Mouse (Mus musculus) neural tube, embryonic 13.5 days (tissue): Measurements from ENCODE around the gene Zfp618. TPM values are rescaled to one million over a fixed set of nuclear protein-coding genes. Genes with fewer than 3 reads are reported as not detected.

Source experiments
- ATAC-seq: fragments of 200-750 bp; cut with Nextera tagmentation; 2 replicates; pipeline ENCODE4 v1.8.0; 2017; ENCODE audit warnings: low read depth, mild to moderate bottlenecking, moderate TSS enrichment, moderate library complexity
- H3K27ac ChIP-seq: fragments of 300-500 bp; sonication (generic); replicated peaks from 2 replicates; pipeline ENCODE4 v1.5.1; 2015; ENCODE audit warnings: moderate library complexity, mild to moderate bottlenecking, inconsistent platforms
- H3K27me3 ChIP-seq: fragments of 300-500 bp; sonication (generic); 2 replicates; pipeline ENCODE4 v1.6.1; 2015; ENCODE audit warnings: mild to moderate bottlenecking, inconsistent platforms
- H3K36me3 ChIP-seq: fragments of 300-500 bp; sonication (generic); 2 replicates; pipeline ENCODE4 v1.6.1; 2015; ENCODE audit warnings: mild to moderate bottlenecking, inconsistent platforms
- H3K4me1 ChIP-seq: fragments of 300-500 bp; sonication (generic); replicated peaks from 2 replicates; pipeline ENCODE4 v1.6.1; 2015; ENCODE audit warnings: inconsistent platforms
- H3K4me2 ChIP-seq: fragments of 300-500 bp; sonication (generic); 2 replicates; pipeline ENCODE4 v1.6.1; 2015; ENCODE audit warnings: inconsistent platforms, mild to moderate bottlenecking, moderate library complexity
- H3K4me3 ChIP-seq: fragments of 300-500 bp; sonication (generic); 2 replicates; pipeline ENCODE4 v1.5.1; 2015; ENCODE audit warnings: mild to moderate bottlenecking, inconsistent platforms
- H3K9ac ChIP-seq: fragments of 300-500 bp; sonication (generic); 2 replicates; pipeline ENCODE4 v1.6.1; 2015; ENCODE audit warnings: moderate library complexity, mild to moderate bottlenecking, inconsistent platforms
- H3K9me3 ChIP-seq: fragments of 300-500 bp; sonication (generic); 2 replicates; pipeline ENCODE4 v1.6.1; 2016; ENCODE audit warnings: inconsistent platforms
- WGBS: fragments of 180-500 bp; shearing (Covaris S2); methylation state at CpG from one replicate; pipeline ENCODE4 v1.1.7; 2015; 5-methylcytosine and 5-hydroxymethylcytosine counted together
- polyA plus RNA-seq: library from polyadenylated mRNA; unstranded; fragments of >200 nt; fragmentation: Nextera tagmentation; extraction: Ambion mirVana; gene quantifications from 2 replicates; pipeline ENCODE4 v1.2.1, GENCODE M21; 2015

Gene Zfp618
- polyA plus RNA-seq, 1 experiment from 2014 or later = 40.9 TPM

- no peak for ATAC-seq
- 89% methylated on average over 11 of the region's 11 CpGs for WGBS
- Histone ChIP-seq H3K4me3 (no peak overlapping the region), H3K9ac (no peak overlapping the region), H3K9me3 (no peaks in the 10 kb centered on the region), H3K4me2 (no peak overlapping the region), H3K27me3 (no peaks in the 10 kb centered on the region), H3K4me1 (peaks cover 45% of the 10 kb centered on the region), H3K36me3 (peaks cover 3% of the 10 kb centered on the region; the same call in 1 of the 2 replicates), H3K27ac (no peak overlapping the region)
Observed at GRCm38 (mm10) chr4:63000316-63001055, 35.1 kb downstream of the Zfp618 start.

- Histone ChIP-seq H3K4me3 (no peak overlapping the region), H3K9ac (no peak overlapping the region), H3K36me3 (0 out of 2 replicates have a peak, but pooled peaks cover 1% of the 10 kb centered on the region), H3K4me1 (peaks cover 59% of the 10 kb centered on the region), H3K9me3 (no peaks in the 10 kb centered on the region), H3K27ac (no peak overlapping the region), H3K4me2 (no peak overlapping the region), H3K27me3 (no peaks in the 10 kb centered on the region)
- 93% methylated on average over 1 of the region's 1 CpGs for WGBS
- no peak for ATAC-seq
Observed at GRCm38 (mm10) chr4:63002386-63002785, 37.0 kb downstream of the Zfp618 start.

GRCm38 (mm10) chr4:63004519-63004918 lies 39.1 kb downstream of the Zfp618 start:
- Histone ChIP-seq H3K27ac (no peak overlapping the region), H3K4me2 (no peak overlapping the region), H3K4me1 (peaks cover 38% of the 10 kb centered on the region), H3K27me3 (no peaks in the 10 kb centered on the region), H3K9me3 (no peaks in the 10 kb centered on the region), H3K36me3 (no peaks in the 10 kb centered on the region), H3K4me3 (no peak overlapping the region), H3K9ac (no peak overlapping the region)
- ATAC-seq = 0 out of 2 replicates have a peak, but pooled peaks have one; percentile 24
- 71% methylated on average over 11 of the region's 11 CpGs for WGBS

DNA sequence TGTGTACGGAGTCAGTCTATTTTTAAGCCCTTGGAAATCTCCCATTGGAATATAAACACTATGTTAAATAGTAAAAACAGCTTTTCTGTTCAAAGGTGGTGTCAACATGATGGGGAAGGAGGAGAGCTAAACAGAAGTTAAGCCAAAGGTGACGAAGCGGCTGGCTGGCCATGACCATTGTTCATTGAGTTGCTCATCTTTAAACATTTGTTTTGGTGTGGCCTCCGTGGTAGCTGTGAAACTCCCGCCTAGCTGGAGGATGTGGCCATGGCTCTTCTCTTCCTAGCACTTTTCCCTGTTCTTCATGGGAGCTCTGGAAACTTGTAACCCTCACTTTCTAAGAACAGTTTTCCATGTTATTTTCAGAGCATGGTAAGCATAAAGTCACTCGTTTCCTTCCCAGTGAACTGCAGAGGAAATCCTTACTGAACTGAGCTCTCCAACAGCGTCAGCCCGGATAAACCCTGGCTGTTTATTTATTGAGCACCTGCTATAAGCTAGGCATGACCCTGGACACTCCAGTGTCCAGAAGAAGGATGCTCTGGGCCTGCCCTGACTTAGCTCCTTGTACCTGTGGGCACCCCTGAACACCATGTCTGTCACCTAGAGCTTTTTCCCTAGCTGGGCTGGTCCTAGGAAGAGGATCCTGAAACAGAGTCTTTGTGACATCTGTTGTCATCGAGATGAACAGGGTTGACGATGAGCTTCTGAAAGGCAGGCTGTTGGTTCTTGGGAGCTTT lies 40.2 kb downstream of the Zfp618 start:
- Histone ChIP-seq H3K27ac (peak overlapping the region; percentile 46; the same call in 1 of the 2 replicates), H3K4me3 (no peak overlapping the region), H3K4me2 (no peak overlapping the region), H3K9ac (0 out of 2 replicates have a peak overlapping the region, but pooled peaks have one; percentile 8), H3K9me3 (no peaks in the 10 kb centered on the region), H3K27me3 (no peaks in the 10 kb centered on the region), H3K4me1 (peaks cover 28% of the 10 kb centered on the region), H3K36me3 (no peaks in the 10 kb centered on the region)
- ATAC-seq = no peak
- 83% methylated on average over 10 of the region's 10 CpGs for WGBS

- Histone ChIP-seq H3K9me3 (no peaks in the 10 kb centered on the region), H3K4me3 (no peak overlapping the region), H3K27ac (peak overlapping the region; percentile 46; the same call in 1 of the 2 replicates), H3K36me3 (no peaks in the 10 kb centered on the region), H3K4me1 (peaks cover 28% of the 10 kb centered on the region), H3K27me3 (no peaks in the 10 kb centered on the region), H3K9ac (0 out of 2 replicates have a peak overlapping the region, but pooled peaks have one; percentile 8), H3K4me2 (no peak overlapping the region)
- no peak for ATAC-seq
- 78% methylated on average over 7 of the region's 7 CpGs for WGBS
Observed at GRCm38 (mm10) chr4:63006198-63007155, 41.1 kb downstream of the Zfp618 start.

- Histone ChIP-seq H3K9ac (no peak overlapping the region), H3K36me3 (0 out of 2 replicates have a peak, but pooled peaks cover 3% of the 10 kb centered on the region), H3K27ac (no peak overlapping the region), H3K27me3 (no peaks in the 10 kb centered on the region), H3K4me1 (peaks cover 28% of the 10 kb centered on the region), H3K4me2 (no peak overlapping the region), H3K9me3 (no peaks in the 10 kb centered on the region), H3K4me3 (no peak overlapping the region)
- ATAC-seq = no peak
- 87% methylated on average over 9 of the region's 9 CpGs for WGBS
Observed at GRCm38 (mm10) chr4:63008206-63008605, 42.8 kb downstream of the Zfp618 start.

- Histone ChIP-seq H3K4me1 (peaks cover 28% of the 10 kb centered on the region), H3K27ac (no peak overlapping the region), H3K9me3 (no peaks in the 10 kb centered on the region), H3K27me3 (no peaks in the 10 kb centered on the region), H3K4me3 (no peak overlapping the region), H3K4me2 (no peak overlapping the region), H3K36me3 (0 out of 2 replicates have a peak, but pooled peaks cover 3% of the 10 kb centered on the region), H3K9ac (no peak overlapping the region)
- WGBS = 86% methylated on average over 3 of the region's 3 CpGs
- no peak for ATAC-seq
Observed at GRCm38 (mm10) chr4:63008822-63009221, 43.4 kb downstream of the Zfp618 start.

DNA sequence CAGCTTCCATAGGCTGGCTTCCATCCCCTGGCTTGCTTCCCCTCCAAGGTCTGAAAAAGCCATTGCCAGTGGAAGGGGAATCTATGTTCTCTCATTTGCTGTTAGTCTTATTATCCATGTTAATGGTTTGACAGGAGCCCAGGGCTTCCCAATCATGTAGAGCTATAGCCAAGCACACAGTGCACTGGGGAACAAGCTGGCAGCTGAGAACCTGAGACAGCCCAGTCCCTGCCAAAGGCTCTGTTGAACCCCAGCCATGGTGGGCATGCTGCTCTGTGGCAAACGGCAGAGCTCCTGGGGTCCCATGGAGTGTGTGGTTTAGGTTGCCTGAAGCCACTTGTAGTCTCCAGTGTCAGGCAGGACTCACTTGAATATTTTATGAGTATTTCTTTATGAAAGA lies 44.4 kb downstream of the Zfp618 start:
- H3K27me3 ChIP-seq = no peaks in the 10 kb centered on the region
- ATAC-seq = no peak

GRCm38 (mm10) chr4:63010226-63010625 lies 44.9 kb downstream of the Zfp618 start:
- Histone ChIP-seq H3K27me3 (no peaks in the 10 kb centered on the region), H3K9me3 (no peaks in the 10 kb centered on the region), H3K36me3 (0 out of 2 replicates have a peak, but pooled peaks cover 3% of the 10 kb centered on the region), H3K4me1 (peaks cover 16% of the 10 kb centered on the region), H3K4me2 (no peak overlapping the region), H3K4me3 (no peak overlapping the region), H3K27ac (no peak overlapping the region), H3K9ac (no peak overlapping the region)
- ATAC-seq = no peak
- 84% methylated on average over 4 of the region's 4 CpGs for WGBS

More for the DNA sequence above, 44.4 kb downstream of the Zfp618 start:
- Histone ChIP-seq H3K4me3 (no peak overlapping the region), H3K27ac (no peak overlapping the region), H3K4me2 (no peak overlapping the region), H3K9ac (no peak overlapping the region), H3K4me1 (peaks cover 20% of the 10 kb centered on the region), H3K9me3 (no peaks in the 10 kb centered on the region), H3K36me3 (0 out of 2 replicates have a peak, but pooled peaks cover 3% of the 10 kb centered on the region)
- 79% methylated on average over 1 of the region's 1 CpGs for WGBS

DNA sequence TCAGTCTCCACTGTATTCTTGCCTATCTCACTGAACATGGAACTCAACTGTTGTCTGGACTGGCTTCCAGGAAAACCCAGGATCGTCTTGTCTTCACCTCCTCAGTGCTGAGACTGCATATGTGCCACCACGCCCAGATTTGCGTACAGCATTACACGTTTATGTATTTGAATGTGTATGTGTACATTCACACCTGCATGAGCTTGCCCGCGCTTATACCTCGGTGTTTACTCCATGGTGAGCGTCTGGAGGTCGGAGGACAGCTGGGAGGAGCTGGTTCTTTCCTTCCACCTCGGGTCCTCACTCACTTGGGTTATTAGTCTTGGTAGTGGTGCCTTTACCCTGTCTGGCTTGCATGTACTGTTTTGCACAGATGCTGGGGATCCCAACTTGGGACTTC lies 53.2 kb downstream of the Zfp618 start:
- no peaks in the 10 kb centered on the region for H3K27me3 ChIP-seq
- no peaks in the 10 kb centered on the region for H3K36me3 ChIP-seq
- no peak overlapping the region for H3K4me3 ChIP-seq
- no peak overlapping the region for H3K4me2 ChIP-seq
- H3K27ac ChIP-seq = no peak overlapping the region
- 95% methylated on average over 10 of the region's 10 CpGs for WGBS
- peaks cover 10% of the 10 kb centered on the region for H3K4me1 ChIP-seq
- H3K9me3 ChIP-seq = no peaks in the 10 kb centered on the region
- no peak for ATAC-seq
- H3K9ac ChIP-seq = no peak overlapping the region

DNA sequence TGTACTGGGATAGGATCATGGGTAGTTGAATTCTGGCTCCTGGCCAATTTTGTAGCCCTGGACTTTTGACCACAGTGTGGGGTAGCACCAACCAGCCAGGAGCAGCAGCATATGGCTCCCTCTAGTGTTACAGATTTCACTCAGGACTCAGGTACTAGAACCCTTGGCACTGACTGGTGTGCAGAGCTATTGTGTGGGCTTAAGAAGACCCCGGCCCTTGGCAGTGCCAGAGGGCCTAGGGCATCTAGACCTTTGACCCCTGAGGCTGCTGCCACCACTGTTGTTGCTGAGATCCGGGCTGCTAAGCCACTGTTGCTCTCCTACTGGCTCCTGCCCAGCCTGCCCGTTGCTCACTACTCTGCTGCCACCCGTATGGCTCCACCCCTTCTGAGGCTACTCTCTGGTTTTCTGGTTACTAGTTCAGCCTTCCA lies 54.1 kb downstream of the Zfp618 start:
- no peaks in the 10 kb centered on the region for H3K36me3 ChIP-seq
- peak; percentile 63 for ATAC-seq
- WGBS = 87% methylated on average over 4 of the region's 4 CpGs
- peaks cover 10% of the 10 kb centered on the region for H3K4me1 ChIP-seq
- H3K4me2 ChIP-seq = no peak overlapping the region
- no peak overlapping the region for H3K9ac ChIP-seq
- no peaks in the 10 kb centered on the region for H3K9me3 ChIP-seq
- no peak overlapping the region for H3K4me3 ChIP-seq
- no peaks in the 10 kb centered on the region for H3K27me3 ChIP-seq
- H3K27ac ChIP-seq = no peak overlapping the region
